Mouse (Mus musculus) urinary bladder, adult 18-20 months (tissue): ENCODE data around the gene Zc3h7b.
"Not testable (repeated sequence)": the region's sequence is repeated elsewhere in the genome, so short reads cannot be mapped to it uniquely, and the experiment has no call there.

Experiments
- DNase-seq, 2 experiments: peaks; one replicate each; pipeline ENCODE4 v3.0.0; 2022; ENCODE audit warnings: low spot score in 2 of 2, mixed read lengths in 2 of 2

Zc3h7b gene

GRCm38 (mm10) chr15:81739296-81739695 is 5.6 kb upstream of the Zc3h7b start:
- DNase-seq: no peak

- no peak for DNase-seq
Measured at GRCm38 (mm10) chr15:81739924-81740323, 4.9 kb upstream of the Zc3h7b start.

GRCm38 (mm10) chr15:81742368-81742767 is 2.5 kb upstream of the Zc3h7b start:
- not testable (repeated sequence) for DNase-seq

GRCm38 (mm10) chr15:81745601-81746114 is 801 bp downstream of the Zc3h7b start:
- DNase-seq: peak; percentile 8 to 56

GRCm38 (mm10) chr15:81749742-81750141 is 4.9 kb downstream of the Zc3h7b start:
- DNase-seq: no peak

GRCm38 (mm10) chr15:81753669-81754068 is 8.8 kb downstream of the Zc3h7b start:
- DNase-seq: no peak

- no peak for DNase-seq
Measured at GRCm38 (mm10) chr15:81758701-81759100, 13.8 kb downstream of the Zc3h7b start.

- DNase-seq: no peak
Measured at GRCm38 (mm10) chr15:81759542-81759941, 14.7 kb downstream of the Zc3h7b start.

GRCm38 (mm10) chr15:81760361-81761079 is 15.7 kb downstream of the Zc3h7b start:
- no peak for DNase-seq

GRCm38 (mm10) chr15:81761381-81761780 is 16.5 kb downstream of the Zc3h7b start:
- no peak for DNase-seq

- no peak for DNase-seq
Measured at GRCm38 (mm10) chr15:81761959-81762358, 17.1 kb downstream of the Zc3h7b start.

GRCm38 (mm10) chr15:81764573-81764972 is 19.7 kb downstream of the Zc3h7b start:
- no peak for DNase-seq

- no peak for DNase-seq
Measured at GRCm38 (mm10) chr15:81765651-81766050, 20.8 kb downstream of the Zc3h7b start.

- DNase-seq: no peak
Measured at GRCm38 (mm10) chr15:81766439-81766838, 21.6 kb downstream of the Zc3h7b start.

- DNase-seq: peak in 1 of 2 experiments; percentile 20
Measured at GRCm38 (mm10) chr15:81769037-81769436, 24.2 kb downstream of the Zc3h7b start.

GRCm38 (mm10) chr15:81772431-81773120 is 27.7 kb downstream of the Zc3h7b start:
- DNase-seq: no peak

- no peak for DNase-seq
Measured at GRCm38 (mm10) chr15:81774505-81775171, 29.8 kb downstream of the Zc3h7b start.

- DNase-seq: no peak
Measured at GRCm38 (mm10) chr15:81776631-81777422, 32.0 kb downstream of the Zc3h7b start.

GRCm38 (mm10) chr15:81781816-81782215 is 37.0 kb downstream of the Zc3h7b start:
- no peak for DNase-seq

GRCm38 (mm10) chr15:81784762-81785161 is 39.9 kb downstream of the Zc3h7b start:
- no peak for DNase-seq

- DNase-seq: no peak
Measured at GRCm38 (mm10) chr15:81785701-81786100, 40.8 kb downstream of the Zc3h7b start.

- DNase-seq: no peak
Measured at GRCm38 (mm10) chr15:81787525-81787924, 42.7 kb downstream of the Zc3h7b start.
